Mouse (Mus musculus) testis, postnatal 14 days (tissue): ENCODE results near the gene Mr1.

Source experiments
- DNase-seq: peaks from one replicate; pipeline ENCODE4 v3.0.0; 2021; ENCODE audit warnings: low spot score

Mr1 gene

GRCm38 (mm10) chr1:155127429-155127934 is 19.1 kb downstream of the Mr1 start:
- DNase-seq: no peak

GRCm38 (mm10) chr1:155126716-155127115 is 19.9 kb downstream of the Mr1 start:
- DNase-seq: no peak

GRCm38 (mm10) chr1:155124397-155124796 is 22.2 kb downstream of the Mr1 start:
- DNase-seq: no peak

- no peak for DNase-seq
These were observed 24.4 kb downstream of the Mr1 start for GRCm38 (mm10) chr1:155121977-155122939.

- no peak for DNase-seq
These were observed 26.9 kb downstream of the Mr1 start for GRCm38 (mm10) chr1:155119719-155120118.

- no peak for DNase-seq
These were observed 32.7 kb downstream of the Mr1 start for GRCm38 (mm10) chr1:155113946-155114345.

- DNase-seq: no peak
These were observed 33.7 kb downstream of the Mr1 start for GRCm38 (mm10) chr1:155112875-155113274.

- DNase-seq: no peak
These were observed 34.5 kb downstream of the Mr1 start for GRCm38 (mm10) chr1:155112118-155112517.

- no peak for DNase-seq
These were observed 35.1 kb downstream of the Mr1 start for GRCm38 (mm10) chr1:155111491-155111890.

- DNase-seq: no peak
These were observed 36.9 kb downstream of the Mr1 start for GRCm38 (mm10) chr1:155109387-155110350.

- DNase-seq: no peak
These were observed 38.2 kb downstream of the Mr1 start for GRCm38 (mm10) chr1:155108412-155108811.

GRCm38 (mm10) chr1:155107843-155108242 is 38.8 kb downstream of the Mr1 start:
- no peak for DNase-seq

GRCm38 (mm10) chr1:155106310-155106709 is 40.3 kb downstream of the Mr1 start:
- no peak for DNase-seq

- DNase-seq: no peak
These were observed 42.6 kb downstream of the Mr1 start for GRCm38 (mm10) chr1:155103991-155104390.

- DNase-seq: no peak
These were observed 44.0 kb downstream of the Mr1 start for GRCm38 (mm10) chr1:155102631-155103030.

- peak; percentile 97 for DNase-seq
These were observed 47.2 kb downstream of the Mr1 start, which contains the start of gene Ier5 for GRCm38 (mm10) chr1:155099280-155099848. Ier5 (minus strand) TSS chr1:155099636.

GRCm38 (mm10) chr1:155098486-155099279 is 47.9 kb downstream of the Mr1 start:
- DNase-seq: peak; percentile 60

GRCm38 (mm10) chr1:155097931-155098485 is 48.6 kb downstream of the Mr1 start:
- peak; percentile 23 for DNase-seq

GRCm38 (mm10) chr1:155097354-155097753 is 49.3 kb downstream of the Mr1 start:
- no peak for DNase-seq

- no peak for DNase-seq
These were observed 49.9 kb downstream of the Mr1 start for GRCm38 (mm10) chr1:155096620-155097261.
